Mouse (Mus musculus) bone marrow, adult 2 months (tissue): Measurements from ENCODE around the gene Rmnd5a.

Source experiments
- CTCF ChIP-seq: fragments of 200-500 bp; IDR thresholded peaks from 2 replicates; pipeline ENCODE4 v1.5.1; 2011; ENCODE audit warnings: low read length, control low read depth; ENCODE audit not compliant: control insufficient read depth, insufficient read depth
- POLR2A ChIP-seq: fragments of 200-500 bp; IDR thresholded peaks from 2 replicates; pipeline ENCODE4 v1.6.1; 2011; ENCODE audit warnings: low read depth, mild to moderate bottlenecking, control low read depth, low read length, borderline replicate concordance; ENCODE audit not compliant: control insufficient read depth

- TF ChIP-seq POLR2A, result no peak
- TF ChIP-seq CTCF, result no peak
Measured at GRCm38 (mm10) chr6:71351201-71351600, 89.2 kb downstream of the Rmnd5a start.
